Mouse (Mus musculus): ENCODE measurements around the gene Pitpnm1.

DNA sequence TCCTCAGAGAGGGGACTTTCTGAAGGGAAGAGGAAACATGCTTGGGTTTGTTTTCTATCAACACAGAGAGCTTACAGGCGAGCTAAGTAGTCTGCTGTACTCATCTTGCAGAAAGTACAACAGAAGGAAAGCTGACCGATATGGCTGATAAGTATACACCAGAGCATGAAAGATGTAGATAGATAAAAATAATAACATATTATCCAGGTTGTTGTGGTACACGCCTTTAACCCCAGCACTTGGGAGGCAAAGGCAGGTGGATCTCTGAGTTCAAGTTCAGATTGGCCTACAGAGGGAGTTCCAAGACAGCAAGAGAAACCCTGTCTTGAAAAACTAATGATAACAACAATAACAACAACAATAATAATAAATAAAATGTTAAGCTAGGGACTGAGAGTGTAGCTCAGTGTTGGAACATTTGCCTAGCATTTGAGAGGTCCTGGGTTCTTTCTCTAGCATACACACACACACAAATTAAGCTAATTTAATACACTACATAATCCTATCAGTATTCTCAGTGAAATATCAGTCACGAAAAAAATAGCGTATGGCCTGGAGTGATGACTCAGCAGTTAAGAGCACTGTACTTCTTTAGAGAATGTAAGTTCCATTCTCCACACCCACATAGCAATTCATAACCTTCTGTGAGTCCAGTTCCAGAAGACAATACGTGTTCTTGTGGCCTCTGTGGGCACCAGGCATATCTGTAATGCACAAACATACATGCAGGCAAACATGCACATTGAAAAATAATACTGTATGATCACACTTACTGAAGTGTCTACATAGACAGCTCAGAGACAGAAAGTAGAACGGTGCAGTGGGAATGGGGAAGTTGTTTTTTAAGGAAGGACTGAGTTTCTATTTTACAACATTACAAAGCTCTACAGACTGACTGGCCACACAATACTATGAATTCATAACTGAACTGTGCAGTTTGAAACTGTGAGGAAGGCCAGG, 22.9 kb downstream of the Pitpnm1 start:
- TF ChIP-seq CTCF (IDR thresholded peaks at IDR 0.05; ENCODE audit: low read depth, low read length), result no peak
- no peak for TF ChIP-seq POLR2A (IDR thresholded peaks at IDR 0.05; ENCODE audit: borderline replicate concordance, low read depth, low read length)

Measured in bone marrow macrophage, adult 2 months (primary cell).